Mouse (Mus musculus): ENCODE measurements around the gene Foxo3. TPM values are rescaled to one million over a fixed set of nuclear protein-coding genes. Genes with fewer than 3 reads are reported as not detected.

Foxo3 gene
- polyA plus RNA-seq, 1 experiment from 2014 or later: 17.9 TPM

Other genes with a start within 250 kb of the Foxo3 start
- gene Afg1l, start 201.8 kb upstream of the Foxo3 start, polyA plus RNA-seq (2016; fragmentation: Nextera tagmentation; extraction: Ambion mirVana): 3.2 and 3.3 TPM in 2 replicates
- gene Snx3, start 225.3 kb upstream of the Foxo3 start, polyA plus RNA-seq (2016; fragmentation: Nextera tagmentation; extraction: Ambion mirVana): 291 and 307 TPM in 2 replicates